Mouse (Mus musculus) embryonic fibroblast, embryonic 13.5 days (primary cell): Measurements from ENCODE around the gene Cd68. TPM values are rescaled to one million over a fixed set of nuclear protein-coding genes. Genes with fewer than 3 reads are reported as not detected.

Experiments
- H3K27ac ChIP-seq: 2 replicates; pipeline ENCODE4 v1.5.1; 2012; ENCODE audit warnings: low read length, control low read depth, inconsistent platforms; ENCODE audit not compliant: insufficient read depth
- H3K4me1 ChIP-seq: 2 replicates; pipeline ENCODE4 v1.6.1; 2011; ENCODE audit warnings: low read length; ENCODE audit not compliant: control insufficient read depth, insufficient read depth
- H3K4me3 ChIP-seq: 2 replicates; pipeline ENCODE4 v1.5.1; 2011; ENCODE audit warnings: mild to moderate bottlenecking, control low read depth, low read length; ENCODE audit not compliant: insufficient read depth
- CTCF ChIP-seq: IDR thresholded peaks from 2 replicates; pipeline ENCODE4 v1.5.1; 2011; ENCODE audit warnings: mild to moderate bottlenecking, control low read depth, low read length, moderate library complexity, borderline replicate concordance; ENCODE audit not compliant: insufficient read depth
- POLR2A ChIP-seq: IDR thresholded peaks from 2 replicates; pipeline ENCODE4 v1.6.1; 2011; ENCODE audit warnings: low read depth, mild to moderate bottlenecking, control low read depth, low read length, moderate library complexity
- polyA plus RNA-seq: library from polyadenylated mRNA; stranded (reverse); fragments of >200 nt; gene quantifications from 2 replicates; pipeline ENCODE4 v1.2.4, GENCODE M21; 2011; ENCODE audit warnings: low read depth; ENCODE audit not compliant: missing spikeins, insufficient read length

Gene Cd68
- polyA plus RNA-seq, 1 experiment: 8.6 TPM

GRCm38 (mm10) chr11:69671726-69672124 is 5.8 kb upstream of the Cd68 start:
- H3K4me3 ChIP-seq: peak overlapping the region; percentile 100
- peak overlapping the region; percentile 86 for H3K27ac ChIP-seq
- TF ChIP-seq POLR2A (no peak), CTCF (no peak)
- no peaks in the 10 kb centered on the region for H3K4me1 ChIP-seq

DNA sequence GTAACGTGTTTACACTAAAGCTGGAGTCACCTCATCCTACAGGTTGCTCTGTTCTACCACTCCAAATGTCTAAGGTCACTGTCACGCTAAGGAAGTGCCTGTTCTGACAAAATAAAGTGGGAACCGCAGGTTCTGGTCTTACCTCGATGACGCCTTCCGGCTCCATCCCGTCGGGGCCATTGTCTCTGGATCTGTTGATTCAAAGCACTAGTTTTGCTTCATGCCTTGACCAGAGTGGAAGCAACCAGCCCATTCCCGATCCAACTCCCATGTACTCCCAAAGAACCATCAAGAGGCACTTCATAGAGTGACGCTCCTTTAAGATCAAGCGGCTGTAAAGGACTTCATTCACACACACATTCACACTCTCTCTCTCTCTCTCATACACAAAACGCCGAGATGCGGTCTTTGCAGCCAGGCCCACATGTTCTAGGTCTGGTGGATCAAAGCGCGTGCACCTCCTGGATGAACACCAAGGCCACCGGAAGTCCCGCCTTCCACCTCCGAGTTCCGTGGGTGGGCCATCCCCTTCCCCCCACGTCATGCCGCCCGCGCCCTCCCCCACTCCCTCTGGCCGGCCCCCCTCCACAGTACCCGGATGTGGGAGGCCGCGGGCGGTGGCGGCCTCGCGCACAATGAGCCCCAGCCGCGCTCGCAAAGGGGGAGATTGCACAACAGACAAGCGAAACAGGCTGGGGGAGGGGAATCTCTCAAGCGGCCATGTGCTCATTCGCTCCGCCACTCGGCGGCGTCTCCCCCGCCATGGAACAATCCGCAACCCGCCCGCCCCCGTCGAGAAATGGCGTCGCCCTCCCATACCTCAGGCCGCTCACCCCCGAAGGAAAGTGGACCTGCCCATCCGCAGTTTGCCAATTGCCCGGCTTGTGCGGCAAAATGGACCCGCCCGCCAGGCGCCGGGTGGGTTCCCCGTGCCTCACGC is 5.1 kb upstream of the Cd68 start:
- no peak for TF ChIP-seq CTCF
- TF ChIP-seq POLR2A: peak; percentile 47

DNA sequence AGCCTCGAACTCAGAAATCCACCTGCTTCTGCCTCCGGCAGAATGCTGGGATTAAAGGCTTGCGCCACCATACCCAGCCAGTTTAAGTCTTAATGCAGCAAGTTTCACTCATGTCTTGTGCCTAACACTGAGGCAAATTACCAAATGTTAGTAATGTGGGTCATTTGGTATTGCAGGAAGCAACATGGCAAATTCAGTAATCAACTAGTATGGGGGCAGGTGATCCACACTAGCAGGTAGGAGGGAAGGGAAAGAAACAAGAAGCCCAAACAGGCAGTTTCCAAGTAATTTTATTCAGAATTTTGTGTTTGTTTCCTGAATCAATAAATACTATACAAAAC is 682 bp upstream of the Cd68 start:
- no peak for TF ChIP-seq CTCF
- TF ChIP-seq POLR2A: no peak
- H3K4me1 ChIP-seq: 0 out of 2 replicates have a peak, but pooled peaks cover 2% of the 10 kb centered on the region
- H3K4me3 ChIP-seq: no peak overlapping the region
- no peak overlapping the region for H3K27ac ChIP-seq

More for the DNA sequence above, 5.1 kb upstream of the Cd68 start:
- H3K4me3 ChIP-seq: peak overlapping the region; percentile 100
- peak overlapping the region; percentile 86 for H3K27ac ChIP-seq
- no peaks in the 10 kb centered on the region for H3K4me1 ChIP-seq

DNA sequence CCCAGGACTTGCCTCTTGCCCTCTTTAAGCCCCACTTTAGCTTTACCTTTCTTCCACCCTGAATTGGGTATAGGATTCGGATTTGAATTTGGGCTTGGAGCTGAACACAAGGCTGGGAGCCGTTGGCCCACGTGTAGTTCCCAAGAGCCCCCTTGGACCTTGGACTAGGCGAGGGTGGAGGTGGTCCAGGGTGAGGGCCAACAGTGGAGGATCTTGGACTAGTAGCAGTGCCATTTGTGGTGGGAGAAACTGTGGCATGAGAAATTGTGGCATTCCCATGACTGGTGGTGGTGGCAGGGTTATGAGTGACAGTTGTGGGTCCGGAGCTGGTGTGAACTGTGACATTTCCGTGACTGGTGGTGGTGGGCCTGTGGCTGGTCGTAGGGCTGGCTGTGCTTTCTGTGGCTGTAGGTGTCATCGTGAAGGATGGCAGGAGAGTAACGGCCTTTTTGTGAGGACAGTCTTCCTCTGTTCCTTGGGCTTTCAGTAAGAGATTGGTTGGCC is 444 bp downstream of the Cd68 start:
- Histone ChIP-seq H3K4me1 (0 out of 2 replicates have a peak, but pooled peaks cover 2% of the 10 kb centered on the region), H3K27ac (no peak overlapping the region), H3K4me3 (no peak overlapping the region)
- TF ChIP-seq CTCF (no peak), POLR2A (peak; percentile 24; the same call in 1 of the 2 replicates)

DNA sequence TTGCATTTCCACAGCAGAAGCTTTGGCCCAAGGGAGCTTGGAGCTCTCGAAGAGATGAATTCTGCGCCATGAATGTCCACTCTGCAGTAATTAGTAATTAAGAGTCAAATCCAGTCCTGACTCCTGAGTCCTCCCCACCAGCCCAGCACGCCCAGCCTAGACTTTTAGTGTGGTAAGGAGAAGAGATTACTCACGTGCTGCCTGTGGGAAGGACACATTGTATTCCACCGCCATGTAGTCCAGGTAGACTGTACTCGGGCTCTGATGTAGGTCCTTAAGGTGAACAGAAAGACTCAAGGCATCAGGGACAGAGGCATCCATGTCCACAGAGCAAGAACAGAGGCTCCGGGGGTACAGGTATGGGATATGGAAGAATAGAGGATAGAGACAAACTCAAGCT is 1.1 kb downstream of the Cd68 start:
- TF ChIP-seq POLR2A: no peak; the same call in 1 of the 2 replicates
- no peak for TF ChIP-seq CTCF
- no peak overlapping the region for H3K27ac ChIP-seq
- 0 out of 2 replicates have a peak, but pooled peaks cover 2% of the 10 kb centered on the region for H3K4me1 ChIP-seq
- no peak overlapping the region for H3K4me3 ChIP-seq

- Histone ChIP-seq H3K4me1 (0 out of 2 replicates have a peak, but pooled peaks cover 2% of the 10 kb centered on the region), H3K27ac (0 out of 2 replicates have a peak overlapping the region, but pooled peaks have one; percentile 63), H3K4me3 (no peak overlapping the region)
- TF ChIP-seq POLR2A (no peak), CTCF (no peak)
Observed at GRCm38 (mm10) chr11:69663795-69664194, 2.2 kb downstream of the Cd68 start.

- no peak for TF ChIP-seq POLR2A
- TF ChIP-seq CTCF: no peak
Observed at GRCm38 (mm10) chr11:69662967-69663671, 2.8 kb downstream of the Cd68 start.

GRCm38 (mm10) chr11:69662213-69662966 is 3.6 kb downstream of the Cd68 start, which contains the start of gene Mpdu1:
Gene Mpdu1, minus strand, starts transcription at chr11:69662642.
- peak; percentile 64 for TF ChIP-seq POLR2A
- TF ChIP-seq CTCF: no peak
- Histone ChIP-seq H3K27ac (peak within 1 kb of the TSS; percentile 94), H3K4me3 (peak within 1 kb of the TSS; percentile 62), H3K4me1 (0 out of 2 replicates have a peak, but pooled peaks cover 2% of the 10 kb centered on the region)

More at GRCm38 (mm10) chr11:69662967-69663671, 2.8 kb downstream of the Cd68 start:
- Histone ChIP-seq H3K4me1 (0 out of 2 replicates have a peak, but pooled peaks cover 2% of the 10 kb centered on the region), H3K27ac (peak overlapping the region; percentile 63), H3K4me3 (peak overlapping the region; percentile 20)

- TF ChIP-seq POLR2A (no peak), CTCF (no peak)
- H3K4me3 ChIP-seq: peak overlapping the region; percentile 62
- H3K27ac ChIP-seq: peak overlapping the region; percentile 94; the same call in 1 of the 2 replicates
- 0 out of 2 replicates have a peak, but pooled peaks cover 2% of the 10 kb centered on the region for H3K4me1 ChIP-seq
Observed at GRCm38 (mm10) chr11:69661221-69661881, 4.6 kb downstream of the Cd68 start.
